Mouse (Mus musculus): Measurements from ENCODE around the gene App. TPM values are rescaled to one million over a fixed set of nuclear protein-coding genes. Genes with fewer than 3 reads are reported as not detected.

Gene App
- polyA plus RNA-seq, 1 experiment: not detected

DNA sequence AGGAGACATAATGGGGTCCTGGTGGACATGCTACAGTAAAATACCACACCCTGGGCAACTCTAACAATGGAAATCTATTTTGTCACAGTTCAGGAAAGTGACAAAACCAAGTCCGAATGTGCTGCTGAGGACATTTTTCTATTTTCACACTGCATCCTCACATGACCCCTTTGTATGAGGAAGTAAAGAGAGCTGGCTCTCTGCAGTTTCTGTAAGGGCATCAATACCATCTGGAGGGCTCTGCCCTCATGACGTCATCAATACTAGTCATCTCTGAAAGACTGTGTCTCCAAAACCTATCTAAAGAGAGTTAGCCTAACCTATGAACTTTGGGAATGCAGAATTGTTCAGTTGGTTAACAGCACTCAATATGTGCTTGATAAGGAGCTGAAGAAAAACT lies 59.6 kb downstream of the App start:
- TF ChIP-seq GATA1 (IDR thresholded peaks at IDR 0.05; ENCODE audit: low read length): no peak

DNA sequence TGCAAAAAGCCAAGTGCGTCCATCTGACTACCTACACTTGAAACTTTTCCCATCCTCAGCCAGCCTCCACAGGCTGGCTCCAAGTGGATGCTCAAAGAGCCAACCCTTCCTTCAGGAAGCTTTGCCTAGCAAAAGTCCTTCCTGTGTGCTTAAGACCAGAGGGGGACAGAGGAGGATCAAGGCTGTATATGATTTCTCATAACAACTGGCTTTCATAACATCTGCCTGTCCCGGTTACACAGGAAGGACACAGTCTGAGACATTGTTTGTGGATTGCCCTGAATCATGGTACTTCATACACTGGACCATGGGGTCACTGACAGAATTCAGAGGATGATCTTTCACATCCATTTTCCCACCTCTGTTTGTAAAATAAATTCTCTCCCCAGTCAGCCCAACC lies 61.3 kb downstream of the App start:
- no peak for TF ChIP-seq GATA1 (IDR thresholded peaks at IDR 0.05; ENCODE audit: low read length)

DNA sequence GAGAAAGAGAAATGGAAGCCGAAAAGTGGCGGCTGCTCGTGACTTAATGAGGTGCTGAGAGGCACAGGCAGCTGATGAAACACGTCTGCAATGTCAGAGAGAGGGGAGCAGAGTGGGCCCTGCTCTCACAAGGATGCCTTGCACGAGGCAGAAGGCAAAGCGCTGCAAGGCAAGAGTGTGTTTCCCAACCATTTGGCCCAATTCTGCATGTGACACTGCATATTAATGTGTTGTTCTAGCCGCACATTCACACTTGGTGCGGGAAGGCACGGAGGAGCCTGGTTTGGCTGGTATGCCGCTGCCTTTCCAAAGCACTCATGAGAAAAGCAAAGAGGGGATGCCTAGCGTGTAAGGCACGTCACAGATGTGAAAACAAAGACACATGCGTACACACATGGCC lies 63.1 kb downstream of the App start:
- no peak for TF ChIP-seq GATA1 (IDR thresholded peaks at IDR 0.05; ENCODE audit: low read length)

DNA sequence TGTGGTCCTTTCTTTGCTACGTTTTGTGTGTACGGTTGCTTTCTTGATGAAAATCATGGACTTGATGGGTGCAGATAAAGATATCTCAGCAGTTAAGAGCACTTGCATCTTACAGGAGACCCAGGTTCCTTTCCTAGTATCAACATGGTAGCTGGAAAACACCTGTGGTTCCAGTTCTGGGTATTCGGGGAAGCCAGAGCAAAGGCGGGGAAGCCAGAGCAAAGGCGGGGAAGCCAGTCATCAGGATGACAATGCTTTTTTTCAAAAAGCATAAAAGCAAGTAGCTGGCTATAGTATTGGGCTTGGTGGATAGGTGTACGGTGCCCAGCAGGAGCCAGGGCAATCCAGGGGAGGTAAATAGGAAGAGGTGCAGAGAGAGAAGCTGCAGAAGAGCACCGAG lies 65.1 kb downstream of the App start:
- no peak for TF ChIP-seq GATA1 (IDR thresholded peaks at IDR 0.05; ENCODE audit: low read length)

DNA sequence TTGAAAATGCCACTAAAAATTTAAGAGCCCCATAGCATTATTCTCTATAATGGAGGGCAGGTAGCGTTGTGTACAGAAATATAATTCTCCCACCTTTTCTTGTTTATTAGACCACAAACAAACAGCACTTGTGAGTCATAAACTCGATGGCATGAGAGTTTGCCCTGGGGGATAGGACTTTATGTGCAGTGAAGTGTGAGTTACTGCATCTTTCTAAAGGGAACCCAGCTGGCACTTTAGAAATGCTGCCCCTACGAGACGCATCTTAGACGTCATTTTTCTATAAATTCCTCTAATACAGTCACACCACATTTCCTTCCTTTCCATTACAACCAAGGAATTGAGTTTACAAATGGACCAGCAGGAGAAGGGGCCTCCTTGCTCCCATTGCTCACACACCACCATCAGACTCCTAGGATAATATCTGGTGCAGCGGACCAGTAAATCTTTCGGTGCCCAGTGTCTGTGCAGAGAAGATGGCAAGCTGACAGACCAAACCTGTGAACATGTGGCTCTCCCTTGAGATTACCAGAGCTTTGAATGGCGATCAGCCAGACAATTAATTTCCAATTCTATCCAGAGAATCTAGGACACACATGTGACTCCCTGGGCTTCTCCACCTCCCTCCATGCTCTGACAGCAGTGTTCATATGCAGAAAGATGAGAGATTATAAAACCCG lies 66.8 kb downstream of the App start:
- no peak for TF ChIP-seq GATA1 (IDR thresholded peaks at IDR 0.05; ENCODE audit: low read length)

DNA sequence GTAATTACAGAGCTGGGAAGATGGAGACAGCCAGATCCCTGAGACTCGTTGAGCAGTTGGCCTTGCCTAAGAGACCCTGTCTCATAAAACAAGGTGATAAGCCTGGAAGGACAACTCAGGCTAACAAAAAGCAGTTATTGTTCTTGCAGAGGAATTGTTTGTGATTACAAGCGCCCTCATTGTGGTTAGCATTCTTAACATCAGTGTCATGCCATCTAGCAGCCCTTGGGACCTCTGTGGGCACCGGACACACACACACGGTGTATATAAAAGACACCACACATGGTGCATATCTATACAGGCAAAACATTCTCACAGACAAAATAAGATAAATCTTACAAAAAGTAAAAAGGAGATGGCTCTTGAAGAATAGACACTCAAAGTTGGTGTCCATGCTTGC lies 68.0 kb downstream of the App start:
- TF ChIP-seq GATA1 (IDR thresholded peaks at IDR 0.05; ENCODE audit: low read length): no peak

DNA sequence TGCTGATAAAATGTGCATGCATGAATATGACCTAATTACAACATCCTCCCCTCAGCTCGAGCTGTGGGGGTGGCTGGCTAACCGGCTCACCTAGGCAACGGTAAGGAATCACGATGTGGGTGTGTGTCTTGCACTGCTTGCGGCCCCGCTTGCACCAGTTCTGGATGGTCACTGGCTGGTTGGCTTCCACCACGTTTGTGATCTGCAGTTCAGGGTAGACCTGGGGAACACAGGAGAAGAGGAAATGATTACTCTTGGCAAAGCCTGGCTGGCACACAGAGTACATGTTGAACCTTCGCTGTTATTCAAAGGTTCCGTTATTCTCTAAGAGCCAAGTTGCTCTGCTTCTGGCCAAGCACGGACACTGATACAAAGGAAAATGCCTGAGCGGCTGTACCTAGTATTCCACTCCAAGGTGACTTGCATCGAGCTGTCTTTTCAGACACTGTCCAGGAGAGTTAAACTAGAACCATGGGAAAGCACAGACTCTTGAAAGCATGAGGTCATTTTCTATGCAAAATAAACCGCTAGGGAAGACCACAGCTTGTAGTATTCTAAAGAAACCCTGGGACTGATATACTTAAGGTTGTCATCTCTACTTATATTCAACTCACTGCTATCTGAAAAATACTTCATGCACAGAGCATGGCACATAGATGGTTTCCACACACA lies 70.3 kb downstream of the App start:
- no peak for TF ChIP-seq GATA1 (IDR thresholded peaks at IDR 0.05; ENCODE audit: low read length)

DNA sequence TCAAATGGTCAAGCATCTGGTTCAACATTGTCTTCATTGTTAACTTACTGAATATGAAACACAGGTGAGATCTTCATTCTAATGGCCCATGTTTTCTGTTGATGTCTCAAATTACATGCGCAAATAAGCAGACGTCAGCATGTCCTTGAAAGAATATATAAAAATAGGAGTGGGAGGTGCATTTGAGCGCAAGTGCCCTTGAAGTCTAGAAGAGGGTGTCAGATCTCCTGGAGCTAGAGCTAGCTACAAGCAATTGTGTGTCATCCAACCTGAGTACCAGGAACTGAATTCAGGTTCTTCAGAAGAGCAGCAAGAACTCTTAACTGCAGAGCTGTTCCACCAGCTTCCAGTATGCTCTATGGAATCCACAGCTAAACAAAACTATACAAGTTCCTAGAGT lies 72.0 kb downstream of the App start:
- TF ChIP-seq GATA1 (IDR thresholded peaks at IDR 0.05; ENCODE audit: low read length): no peak

DNA sequence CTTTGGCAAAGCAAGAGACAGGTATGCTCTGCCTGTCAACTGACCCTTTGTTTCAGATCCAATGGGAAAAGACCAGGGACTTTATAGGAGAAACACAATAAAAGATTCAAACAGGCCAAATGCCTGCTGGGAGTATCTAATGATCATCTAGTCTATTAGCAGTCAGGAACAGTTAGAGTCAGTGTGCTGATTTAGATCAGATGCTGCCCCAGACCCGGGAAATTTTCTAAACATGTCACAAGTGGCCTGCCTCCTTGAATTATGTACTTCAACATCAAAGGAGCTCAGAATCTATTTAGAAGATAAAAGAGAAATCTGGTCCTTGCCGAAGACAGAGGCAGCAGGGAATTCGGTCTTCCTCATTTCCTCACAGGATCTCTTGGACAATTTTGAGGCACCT lies 72.8 kb downstream of the App start:
- no peak for TF ChIP-seq GATA1 (IDR thresholded peaks at IDR 0.05; ENCODE audit: low read length)

DNA sequence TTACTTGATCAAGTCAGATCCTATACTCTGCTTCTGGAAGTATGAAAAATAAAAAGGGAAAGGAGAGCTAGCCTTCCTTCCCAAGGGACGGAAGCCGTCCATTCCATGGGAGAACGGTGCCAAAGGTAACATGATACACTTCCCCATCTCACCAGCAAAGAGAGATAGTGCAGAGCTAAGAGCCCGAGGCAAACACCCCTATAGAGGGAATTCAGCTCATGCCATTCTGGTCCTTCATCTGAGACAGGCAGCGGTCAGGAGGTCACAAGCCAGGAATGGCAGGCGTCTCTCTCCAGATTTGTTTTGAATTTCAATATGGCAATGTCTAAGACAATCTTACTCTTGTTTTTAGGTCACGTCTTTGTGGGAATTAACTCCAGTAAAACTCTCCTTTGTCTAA lies 74.1 kb downstream of the App start:
- TF ChIP-seq GATA1 (IDR thresholded peaks at IDR 0.05; ENCODE audit: low read length): no peak

DNA sequence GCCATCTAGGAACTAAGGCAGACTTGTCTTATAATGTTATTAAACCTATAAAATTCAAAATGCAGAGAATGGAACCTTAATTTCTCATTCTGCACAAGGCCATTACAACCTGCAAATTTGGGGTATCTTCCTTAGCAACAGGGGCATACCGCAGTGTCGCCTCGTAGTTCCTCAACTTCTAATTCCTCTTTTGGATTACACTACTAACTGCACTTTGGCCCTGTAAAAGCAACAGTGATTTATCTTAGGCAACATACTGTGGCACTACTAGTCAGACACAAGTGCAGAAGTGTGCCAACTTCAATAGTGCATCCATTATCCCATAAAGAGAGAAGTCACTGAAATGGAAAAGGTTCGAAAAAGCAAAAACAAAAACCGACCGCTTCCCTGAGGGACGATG lies 74.5 kb downstream of the App start:
- TF ChIP-seq GATA1 (IDR thresholded peaks at IDR 0.05; ENCODE audit: low read length): no peak

DNA sequence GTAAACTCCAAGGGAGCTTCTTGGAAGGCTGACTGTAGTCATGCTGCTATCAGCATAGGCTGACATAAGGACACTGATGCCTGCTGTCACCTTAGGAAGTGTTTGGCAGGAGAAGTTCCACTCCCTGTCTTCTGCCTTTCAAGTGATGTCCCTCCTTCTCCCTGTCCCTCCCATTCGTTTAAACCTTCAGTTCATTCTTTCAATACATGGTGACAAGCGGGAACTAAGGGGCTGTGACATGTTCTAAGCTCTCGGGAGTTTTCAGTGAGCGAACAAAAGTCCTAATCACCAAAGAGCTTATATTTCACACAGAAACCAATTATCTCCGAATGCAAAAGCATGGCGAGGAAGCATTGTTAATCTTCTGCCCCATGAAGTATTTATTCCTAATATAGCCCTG lies 77.2 kb downstream of the App start:
- no peak for TF ChIP-seq GATA1 (IDR thresholded peaks at IDR 0.05; ENCODE audit: low read length)

DNA sequence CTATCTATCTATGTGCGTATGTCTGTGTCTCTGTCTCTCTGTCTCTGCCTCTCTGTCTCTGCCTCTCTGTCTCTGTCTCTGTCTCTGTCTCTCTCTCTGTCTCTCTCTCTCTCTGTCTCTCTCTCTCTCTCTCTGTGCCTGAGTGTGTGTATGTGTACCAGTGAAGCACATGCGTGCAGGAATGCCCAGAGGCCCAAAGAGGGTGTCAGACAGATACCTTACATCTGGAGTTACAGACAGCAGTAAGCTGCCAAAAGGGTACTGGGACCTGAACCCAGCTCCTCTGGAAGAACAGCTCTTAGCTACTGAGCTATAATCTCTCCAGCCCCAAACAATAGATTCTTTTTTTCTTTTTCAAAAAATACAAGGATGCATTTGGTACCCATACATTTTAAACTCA lies 77.6 kb downstream of the App start:
- TF ChIP-seq GATA1 (IDR thresholded peaks at IDR 0.05; ENCODE audit: low read length): no peak

DNA sequence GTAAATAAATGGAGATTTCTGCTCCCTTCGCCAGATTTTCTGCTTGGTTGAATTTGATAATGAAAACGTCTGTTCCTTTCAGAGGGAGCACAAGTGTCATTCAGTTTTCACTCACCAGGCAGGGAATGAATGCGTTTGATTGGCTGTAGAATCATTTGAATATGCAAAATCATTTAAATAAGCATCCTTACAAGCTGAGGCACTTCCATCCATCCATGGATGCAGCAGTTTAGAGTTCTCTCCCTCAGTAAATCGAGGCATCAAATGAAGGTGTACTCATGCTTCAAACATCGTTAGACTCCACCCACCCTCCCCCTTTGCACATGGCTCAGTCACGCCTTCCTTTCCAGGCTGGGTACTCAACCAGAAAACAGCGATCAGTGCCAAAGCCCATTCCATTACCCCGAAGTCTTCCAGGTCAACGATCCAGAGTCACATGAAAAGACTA lies 80.9 kb downstream of the App start:
- TF ChIP-seq GATA1 (IDR thresholded peaks at IDR 0.05; ENCODE audit: low read length): no peak

DNA sequence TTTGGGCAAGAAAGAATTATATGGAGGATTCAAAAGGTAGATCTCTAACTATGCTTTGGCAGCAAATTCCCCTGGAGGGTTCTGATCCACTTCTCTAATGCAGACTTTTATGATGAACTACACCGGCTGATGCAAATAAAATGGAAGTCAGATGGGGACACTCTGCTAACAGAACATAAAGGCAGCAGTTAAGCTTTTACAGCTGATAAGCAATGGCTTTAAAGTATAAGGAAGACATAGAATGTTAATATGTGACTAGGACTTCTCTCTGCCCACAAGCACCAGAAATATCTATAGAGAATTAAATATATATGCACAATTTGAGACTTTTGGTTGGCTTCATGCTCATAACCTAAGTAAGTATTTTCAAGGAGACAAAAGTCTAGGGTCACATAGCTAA lies 81.4 kb downstream of the App start:
- no peak for TF ChIP-seq GATA1 (IDR thresholded peaks at IDR 0.05; ENCODE audit: low read length)

DNA sequence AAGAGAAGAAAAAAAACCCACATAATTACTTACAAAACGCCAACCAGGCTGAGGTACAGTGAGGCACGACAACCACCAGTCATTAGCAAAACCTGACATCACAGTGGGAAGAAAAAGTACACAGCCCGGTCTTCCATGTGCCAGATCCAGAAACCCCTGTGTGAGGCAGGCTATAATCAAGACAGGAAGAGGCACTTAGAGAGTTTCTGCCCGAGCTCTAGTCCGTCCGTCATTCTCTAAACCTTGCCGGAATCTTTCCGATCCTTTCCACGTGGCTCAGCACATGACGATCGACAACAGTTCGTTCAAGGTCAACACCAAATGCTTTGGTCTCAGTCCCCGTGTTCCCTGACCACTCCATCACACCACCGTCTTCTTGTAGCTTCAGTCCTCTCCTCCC lies 82.6 kb downstream of the App start:
- TF ChIP-seq GATA1 (IDR thresholded peaks at IDR 0.05; ENCODE audit: low read length): no peak

DNA sequence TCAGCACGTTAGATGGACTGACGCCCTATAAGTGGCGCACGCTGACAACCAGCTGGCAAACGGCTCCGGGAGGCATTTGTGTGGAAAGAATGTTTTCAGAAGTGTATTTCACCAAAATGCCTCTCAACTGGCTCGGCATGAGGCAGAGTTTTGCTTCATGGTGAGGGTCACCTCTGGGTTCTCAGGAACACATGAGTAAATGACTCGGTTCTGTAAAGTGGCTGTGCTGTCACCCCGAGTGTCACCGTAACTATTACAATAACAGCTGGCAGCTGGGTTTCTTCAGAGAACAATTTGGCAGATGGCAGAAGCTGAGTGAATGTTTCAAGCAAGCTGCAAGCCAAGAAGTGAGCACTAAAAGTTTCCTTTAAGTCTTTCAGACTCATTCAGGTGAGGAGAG lies 85.4 kb downstream of the App start:
- TF ChIP-seq GATA1 (IDR thresholded peaks at IDR 0.05; ENCODE audit: low read length): no peak
